Mouse (Mus musculus): Measurements from ENCODE around the gene Aif1l.

Aif1l gene

DNA sequence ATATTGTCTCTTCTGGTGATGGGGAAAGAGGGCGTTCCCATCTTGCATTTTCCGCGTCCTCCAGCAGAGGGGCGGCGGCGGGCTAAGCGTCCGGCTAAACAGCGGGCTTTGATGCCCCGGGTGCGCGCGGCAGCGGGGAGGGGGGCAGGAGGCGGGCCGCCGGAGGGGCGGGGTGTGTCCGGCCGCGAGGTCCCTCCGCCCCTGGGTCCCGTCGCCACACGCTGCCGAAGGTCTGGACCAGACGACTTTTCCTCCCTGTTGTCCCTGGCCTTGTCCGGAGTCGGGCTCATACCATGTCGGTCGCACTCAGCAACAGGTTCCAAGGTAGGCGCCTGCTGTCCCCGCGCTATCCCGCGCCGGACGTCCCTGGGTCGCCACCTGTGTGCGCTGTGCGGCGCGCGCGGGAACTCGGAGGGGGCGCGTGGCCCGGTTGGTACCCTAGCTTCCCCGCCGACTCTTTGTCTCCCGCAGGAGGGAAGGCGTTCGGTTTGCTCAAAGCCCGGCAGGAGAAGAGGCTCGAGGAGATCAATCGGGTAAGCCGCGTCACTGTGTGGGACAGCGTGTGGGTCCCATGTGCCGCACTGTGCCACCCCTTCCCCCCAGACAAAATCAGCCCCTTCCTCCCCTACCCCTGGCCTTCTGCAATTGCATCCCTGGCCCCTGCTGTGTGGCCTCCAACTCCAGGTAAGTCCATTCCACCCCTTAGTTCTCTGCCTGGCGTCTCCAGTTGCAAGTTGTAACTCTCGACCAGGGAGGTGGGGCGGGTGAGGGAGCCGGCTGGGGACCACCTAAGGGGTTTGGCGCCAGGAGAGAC lies at the start of gene Aif1l:
TSS of gene Aif1l (plus strand) at position 82 of the 814 bp plus-strand sequence.
- no peaks in the 10 kb centered on the region for H3K36me3 ChIP-seq (ENCODE audit: insufficient read depth, low read length)
- peaks cover 75% of the 10 kb centered on the region for H3K27me3 ChIP-seq (ENCODE audit: insufficient read depth, low read length)
- TF ChIP-seq POU5F1 (IDR thresholded peaks at IDR 0.05; ENCODE audit: borderline replicate concordance, low read length) (no peak), CTCF (conservative IDR thresholded peaks at IDR 0.05; ENCODE audit: low read length) (no peak), NANOG (IDR thresholded peaks at IDR 0.05; ENCODE audit: borderline replicate concordance, low read length) (no peak)
- H3K4me1 ChIP-seq (replicated peaks; ENCODE audit: low read depth, low read length), result peaks cover 31% of the 10 kb centered on the region
- H3K4me3 ChIP-seq (replicated peaks; ENCODE audit: low read length), result peak within 1 kb of the TSS; percentile 84
- no peaks in the 10 kb centered on the region for H3K9me3 ChIP-seq (ENCODE audit: low read length)

DNA sequence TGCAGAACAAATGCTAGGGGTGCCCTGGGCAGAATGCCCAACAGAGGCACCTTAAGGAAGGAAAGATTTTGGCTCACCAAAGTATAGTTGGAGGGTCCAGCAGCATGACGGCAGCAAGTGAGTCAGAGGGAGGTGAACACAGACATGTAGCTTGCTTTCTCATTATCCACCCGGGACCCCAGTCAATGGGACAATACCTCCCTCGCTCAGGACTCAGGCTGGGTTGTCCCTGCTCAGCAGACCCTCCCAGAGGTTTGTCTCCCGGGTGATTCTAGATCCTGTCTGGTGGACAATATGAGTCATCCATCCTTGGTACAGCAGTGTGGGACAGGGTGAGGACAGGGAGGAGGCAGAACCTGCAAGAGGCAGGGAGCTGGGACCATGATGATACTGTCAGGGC lies 49.0 kb upstream of the Aif1l start:
- Histone ChIP-seq H3K4me3 (replicated peaks; ENCODE audit: low read length) (no peak overlapping the region), H3K27me3 (ENCODE audit: insufficient read depth, low read length) (peaks cover 5% of the 10 kb centered on the region; the same call in 1 of the 2 replicates), H3K9me3 (ENCODE audit: low read length) (no peaks in the 10 kb centered on the region), H3K36me3 (ENCODE audit: insufficient read depth, low read length) (no peaks in the 10 kb centered on the region), H3K4me1 (replicated peaks; ENCODE audit: low read depth, low read length) (peaks cover 37% of the 10 kb centered on the region)
- TF ChIP-seq POU5F1 (IDR thresholded peaks at IDR 0.05; ENCODE audit: borderline replicate concordance, low read length), result no peak
- TF ChIP-seq CTCF (conservative IDR thresholded peaks at IDR 0.05; ENCODE audit: low read length), result no peak
- no peak for TF ChIP-seq NANOG (IDR thresholded peaks at IDR 0.05; ENCODE audit: borderline replicate concordance, low read length)

DNA sequence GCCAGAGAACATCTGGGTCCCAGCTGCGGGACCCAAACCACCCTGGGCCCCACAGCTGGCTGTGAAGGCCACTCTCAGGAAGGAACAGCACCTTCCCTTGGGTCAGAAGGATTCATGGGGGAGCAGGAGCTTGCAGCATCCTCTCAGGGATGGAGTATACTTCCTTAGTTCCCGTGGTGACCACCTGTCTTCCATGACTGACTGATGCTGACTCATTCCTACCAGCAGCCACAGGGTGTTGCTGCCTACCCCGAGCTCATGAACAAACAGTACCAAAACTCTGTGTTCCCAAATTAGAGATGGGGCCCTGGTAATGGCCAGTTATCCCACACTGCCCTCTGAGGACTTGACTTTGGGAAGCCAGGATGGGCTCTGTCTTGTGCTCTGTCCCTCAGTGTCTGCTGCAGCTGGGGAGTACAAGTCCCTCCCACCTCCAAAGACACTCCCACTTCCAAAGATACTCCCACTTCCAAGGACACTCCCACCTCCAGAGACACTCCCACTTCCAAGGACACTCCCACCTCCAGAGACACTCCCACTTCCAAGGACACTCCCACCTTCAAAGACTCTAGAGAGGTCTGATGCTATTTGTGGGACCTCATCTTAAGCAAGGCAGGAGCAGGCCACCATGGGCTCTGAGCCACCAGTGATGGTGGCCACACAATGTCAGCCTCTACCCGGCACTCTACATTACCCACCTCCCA lies 48.1 kb upstream of the Aif1l start:
- peaks cover 5% of the 10 kb centered on the region; the same call in 1 of the 2 replicates for H3K27me3 ChIP-seq (ENCODE audit: insufficient read depth, low read length)
- H3K4me1 ChIP-seq (replicated peaks; ENCODE audit: low read depth, low read length), result peaks cover 39% of the 10 kb centered on the region
- no peaks in the 10 kb centered on the region for H3K9me3 ChIP-seq (ENCODE audit: low read length)
- no peak for TF ChIP-seq POU5F1 (IDR thresholded peaks at IDR 0.05; ENCODE audit: borderline replicate concordance, low read length)
- no peak for TF ChIP-seq CTCF (conservative IDR thresholded peaks at IDR 0.05; ENCODE audit: low read length)
- TF ChIP-seq NANOG (IDR thresholded peaks at IDR 0.05; ENCODE audit: borderline replicate concordance, low read length), result no peak
- no peaks in the 10 kb centered on the region for H3K36me3 ChIP-seq (ENCODE audit: insufficient read depth, low read length)
- no peak overlapping the region; the same call in 1 of the 2 replicates for H3K4me3 ChIP-seq (replicated peaks; ENCODE audit: low read length)

DNA sequence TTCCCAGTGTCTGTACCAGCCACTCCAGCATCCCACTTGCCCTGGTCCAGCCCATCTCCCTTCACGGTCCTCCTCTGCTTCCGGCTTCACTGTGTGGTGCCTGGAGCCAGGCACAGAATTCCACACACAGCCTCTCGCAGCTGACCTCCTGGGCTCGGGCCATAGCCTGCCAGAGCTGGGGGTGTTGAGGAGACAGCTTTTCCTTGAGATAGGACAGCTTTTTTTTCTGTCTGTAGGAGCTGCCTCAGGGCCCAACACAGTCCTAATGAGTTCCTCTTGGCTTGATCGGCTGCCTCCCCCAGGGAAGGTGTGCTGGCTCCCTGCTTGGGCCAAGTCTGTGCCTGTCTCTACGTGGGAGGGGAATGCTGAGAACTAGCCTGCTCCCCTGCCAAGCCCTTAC lies 45.9 kb upstream of the Aif1l start:
- TF ChIP-seq NANOG (IDR thresholded peaks at IDR 0.05; ENCODE audit: borderline replicate concordance, low read length), result no peak
- no peaks in the 10 kb centered on the region for H3K36me3 ChIP-seq (ENCODE audit: insufficient read depth, low read length)
- H3K4me1 ChIP-seq (replicated peaks; ENCODE audit: low read depth, low read length), result peaks cover 39% of the 10 kb centered on the region
- no peak overlapping the region for H3K4me3 ChIP-seq (replicated peaks; ENCODE audit: low read length)
- H3K9me3 ChIP-seq (ENCODE audit: low read length), result no peaks in the 10 kb centered on the region
- H3K27me3 ChIP-seq (ENCODE audit: insufficient read depth, low read length), result peaks cover 5% of the 10 kb centered on the region; the same call in 1 of the 2 replicates

DNA sequence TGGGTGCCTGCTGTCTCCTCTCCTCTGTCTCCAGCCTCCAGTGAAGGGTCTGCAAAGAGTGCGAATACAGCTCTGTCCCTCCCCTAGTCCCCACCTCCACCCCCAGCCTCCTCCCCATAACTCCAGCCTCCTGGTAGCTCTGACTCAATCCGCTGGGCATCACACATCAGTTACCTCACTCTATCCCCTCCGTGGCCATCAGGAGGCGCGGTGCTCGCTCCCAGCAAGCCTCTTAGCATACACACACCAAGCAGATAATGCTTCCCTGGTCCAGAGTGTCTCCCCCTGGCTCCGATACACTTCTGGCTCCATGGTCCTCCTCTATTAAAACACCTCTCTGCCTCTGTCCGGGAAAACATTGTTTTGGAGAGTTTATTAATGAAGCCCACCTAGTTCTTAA lies 45.3 kb upstream of the Aif1l start:
- Histone ChIP-seq H3K9me3 (ENCODE audit: low read length) (no peaks in the 10 kb centered on the region), H3K4me3 (replicated peaks; ENCODE audit: low read length) (no peak overlapping the region), H3K36me3 (ENCODE audit: insufficient read depth, low read length) (no peaks in the 10 kb centered on the region), H3K27me3 (ENCODE audit: insufficient read depth, low read length) (peaks cover 5% of the 10 kb centered on the region; the same call in 1 of the 2 replicates), H3K4me1 (replicated peaks; ENCODE audit: low read depth, low read length) (peaks cover 39% of the 10 kb centered on the region)
- TF ChIP-seq POU5F1 (IDR thresholded peaks at IDR 0.05; ENCODE audit: borderline replicate concordance, low read length) (no peak), NANOG (IDR thresholded peaks at IDR 0.05; ENCODE audit: borderline replicate concordance, low read length) (no peak), CTCF (conservative IDR thresholded peaks at IDR 0.05; ENCODE audit: low read length) (peak; percentile 20)

DNA sequence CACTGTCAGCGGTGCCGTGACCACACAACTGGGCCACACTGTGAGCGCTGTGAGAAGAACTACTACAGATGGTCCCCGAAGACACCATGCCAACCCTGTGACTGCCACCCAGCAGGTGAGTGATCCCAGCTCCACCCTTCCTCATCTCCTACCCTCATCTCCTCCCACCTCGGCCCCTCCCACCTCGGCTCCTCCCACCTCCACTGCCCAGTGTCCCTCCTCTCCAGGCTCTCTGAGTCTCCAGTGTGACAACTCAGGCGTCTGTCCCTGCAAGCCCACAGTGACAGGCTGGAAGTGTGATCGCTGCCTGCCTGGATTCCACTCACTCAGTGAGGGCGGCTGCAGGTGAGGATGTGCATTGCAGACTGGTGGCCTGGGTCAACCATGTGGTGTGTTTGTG lies 44.3 kb upstream of the Aif1l start:
- no peaks in the 10 kb centered on the region for H3K36me3 ChIP-seq (ENCODE audit: insufficient read depth, low read length)
- no peak for TF ChIP-seq NANOG (IDR thresholded peaks at IDR 0.05; ENCODE audit: borderline replicate concordance, low read length)
- TF ChIP-seq CTCF (conservative IDR thresholded peaks at IDR 0.05; ENCODE audit: low read length), result no peak
- no peak for TF ChIP-seq POU5F1 (IDR thresholded peaks at IDR 0.05; ENCODE audit: borderline replicate concordance, low read length)
- H3K27me3 ChIP-seq (ENCODE audit: insufficient read depth, low read length), result no peaks in the 10 kb centered on the region; the same call in 1 of the 2 replicates
- H3K4me1 ChIP-seq (replicated peaks; ENCODE audit: low read depth, low read length), result peaks cover 39% of the 10 kb centered on the region
- no peaks in the 10 kb centered on the region for H3K9me3 ChIP-seq (ENCODE audit: low read length)
- peak overlapping the region; percentile 17; the same call in 1 of the 2 replicates for H3K4me3 ChIP-seq (replicated peaks; ENCODE audit: low read length)

DNA sequence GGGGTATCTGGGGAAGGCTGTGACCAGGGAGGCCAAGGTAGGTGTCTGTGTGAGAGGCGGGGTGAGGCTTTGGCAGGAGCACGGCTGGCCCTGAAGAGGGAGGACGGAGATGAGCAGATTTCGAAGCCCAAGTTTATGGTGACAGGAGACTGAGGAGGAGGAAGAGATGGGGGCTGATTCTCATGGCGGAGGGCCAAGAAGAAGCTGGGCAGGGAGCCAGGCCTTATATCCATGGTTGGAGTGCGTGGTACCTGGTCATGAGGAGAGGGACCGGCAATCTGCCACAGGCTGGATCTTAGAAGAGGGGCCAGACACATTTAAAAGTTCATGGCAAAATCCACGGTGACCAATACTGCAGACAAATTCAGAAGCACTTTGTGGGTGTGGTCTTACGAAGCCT lies 43.5 kb upstream of the Aif1l start:
- H3K27me3 ChIP-seq (ENCODE audit: insufficient read depth, low read length), result no peaks in the 10 kb centered on the region; the same call in 1 of the 2 replicates
- no peak overlapping the region for H3K4me3 ChIP-seq (replicated peaks; ENCODE audit: low read length)
- H3K9me3 ChIP-seq (ENCODE audit: low read length), result no peaks in the 10 kb centered on the region
- peaks cover 35% of the 10 kb centered on the region for H3K4me1 ChIP-seq (replicated peaks; ENCODE audit: low read depth, low read length)
- H3K36me3 ChIP-seq (ENCODE audit: insufficient read depth, low read length), result no peaks in the 10 kb centered on the region
- TF ChIP-seq NANOG (IDR thresholded peaks at IDR 0.05; ENCODE audit: borderline replicate concordance, low read length) (no peak), CTCF (conservative IDR thresholded peaks at IDR 0.05; ENCODE audit: low read length) (no peak), POU5F1 (IDR thresholded peaks at IDR 0.05; ENCODE audit: borderline replicate concordance, low read length) (no peak)

DNA sequence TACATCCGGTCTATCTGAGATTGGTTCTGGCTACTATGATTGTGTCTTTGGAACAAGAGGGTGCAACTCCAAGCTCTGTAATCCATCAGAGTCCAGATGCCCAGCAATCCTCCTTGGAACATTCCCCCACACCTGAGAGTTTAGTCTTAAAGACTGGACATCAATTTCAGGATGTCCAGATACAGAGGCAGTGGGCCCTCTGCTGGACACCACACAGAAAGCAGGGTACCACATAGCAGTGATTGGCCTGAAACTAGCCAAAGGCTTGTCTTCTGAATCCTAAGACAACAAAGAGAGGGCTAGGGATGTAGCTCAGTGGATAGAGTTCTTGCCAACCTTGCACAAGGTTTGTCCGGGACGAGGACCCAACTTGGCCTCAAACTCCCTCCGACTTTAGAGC lies 37.4 kb upstream of the Aif1l start:
- no peaks in the 10 kb centered on the region for H3K36me3 ChIP-seq (ENCODE audit: insufficient read depth, low read length)
- no peaks in the 10 kb centered on the region for H3K27me3 ChIP-seq (ENCODE audit: insufficient read depth, low read length)
- H3K9me3 ChIP-seq (ENCODE audit: low read length), result no peaks in the 10 kb centered on the region
- TF ChIP-seq POU5F1 (IDR thresholded peaks at IDR 0.05; ENCODE audit: borderline replicate concordance, low read length), result no peak
- TF ChIP-seq CTCF (conservative IDR thresholded peaks at IDR 0.05; ENCODE audit: low read length), result peak; percentile 20; the same call in 1 of the 2 replicates
- H3K4me3 ChIP-seq (replicated peaks; ENCODE audit: low read length), result no peak overlapping the region
- H3K4me1 ChIP-seq (replicated peaks; ENCODE audit: low read depth, low read length), result 0 out of 2 replicates have a peak, but pooled peaks cover 4% of the 10 kb centered on the region

All from E14TG2a.4 (cell line).